Mouse (Mus musculus) right cerebral cortex, postnatal 36 days (tissue): Measurements from ENCODE around the gene Obp1a.

ENCODE experiments used
- DNase-seq, 2 experiments: peaks; one replicate each; pipeline ENCODE4 v3.0.0; 2022; ENCODE audit warnings: low spot score in 2 of 2, mixed read lengths in 1 of 2

Obp1a gene

DNA sequence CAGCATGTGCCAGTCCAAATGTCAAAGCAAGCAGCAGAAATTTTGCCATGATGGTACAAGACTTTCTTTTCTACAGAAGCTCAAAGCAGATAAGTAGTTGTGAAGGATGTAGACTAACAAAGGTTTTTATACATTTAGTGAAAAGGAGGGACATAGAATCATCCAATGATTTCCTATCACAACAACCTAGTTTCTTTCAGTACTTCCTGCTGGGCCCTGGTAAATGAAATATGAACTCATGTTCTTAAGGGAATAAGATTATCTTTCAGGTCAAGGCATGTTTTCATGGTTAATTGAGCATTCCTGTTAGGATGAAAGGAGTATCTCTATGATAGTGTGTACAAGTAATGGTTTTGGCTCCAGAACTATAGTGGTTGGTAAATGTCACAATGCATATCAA, at the start of gene Obp1a:
TSS of gene Obp1a (minus strand) at position 101 of the 400 bp plus-strand sequence.
- DNase-seq = no peak

DNA sequence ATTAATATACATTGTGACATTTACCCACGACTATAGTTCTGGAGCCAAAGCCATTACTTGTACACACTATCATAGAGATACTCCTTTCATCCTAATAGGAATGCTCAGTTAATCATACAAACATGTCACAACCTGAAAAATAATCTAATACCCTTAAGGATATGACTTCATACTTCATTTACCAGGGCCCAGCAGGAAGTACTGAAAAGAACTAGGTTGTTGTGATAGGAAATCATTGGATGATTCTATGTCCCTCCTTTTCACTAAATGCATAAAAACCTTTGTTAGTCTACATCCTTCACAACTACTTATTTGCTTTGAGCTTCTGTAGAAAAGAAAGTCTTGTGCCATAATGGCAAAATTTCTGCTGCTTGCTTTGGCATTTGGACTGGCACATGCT, 34.0 kb upstream of the Obp1a start, which contains the start of gene Gm5938:
TSS of gene Gm5938 (plus strand) at position 301 of the 400 bp plus-strand sequence.
- DNase-seq = no peak
